10 mouse cellular contexts compared by ENCODE assay signal in the genomic region with DNA sequence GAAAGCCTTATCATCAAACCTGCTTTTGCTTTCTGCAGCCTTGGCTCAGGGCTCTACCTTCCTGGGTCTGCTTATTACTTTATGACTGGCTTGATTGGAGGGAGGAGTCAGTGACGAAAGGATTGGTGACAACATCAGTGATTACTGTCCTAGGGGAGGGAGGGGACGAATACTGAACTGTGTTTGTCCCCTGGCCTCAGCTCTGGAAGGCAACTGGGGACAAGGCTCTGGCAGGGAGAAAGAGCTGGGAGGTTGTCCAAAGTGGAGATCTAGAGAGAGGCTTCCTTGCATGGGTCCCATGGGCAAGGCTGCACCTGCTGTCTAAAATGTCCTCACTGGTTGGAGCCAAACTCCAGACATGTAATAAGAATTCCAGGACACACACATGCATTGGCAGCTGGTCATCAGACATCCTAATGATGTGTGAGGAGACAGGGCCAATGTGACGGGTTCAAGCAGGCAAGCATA. TPM values are rescaled to one million over a fixed set of nuclear protein-coding genes. Genes with fewer than 3 reads are reported as not detected.
DNase-seq lines count a peak whose midpoint lies in the region; ATAC-seq lines count a peak whose summit lies in the region.
"Had no signal": no experiment of that assay in that cellular context is flagged by ENCODE, and none has a peak within 500 bp of the region (broad histone marks: within the 10 kb centered on the region; RNA-seq: fewer than 3 reads in every experiment).

No protein-coding gene starts in this region.

- intact Hi-C loops in gastrocnemius, postnatal 36 days (cut with DNase I): loop anchor here (5.0 to 10.0 kb wide), 2 partner anchors 105 to 308 kb away; a partner anchor contains a TSS

- no peak overlapping the region for H3K27ac ChIP-seq in limb, embryonic 13.5 days
- H3K27ac ChIP-seq in limb, embryonic 10.5 days: no peak overlapping the region
- H3K27ac ChIP-seq in intestine, embryonic 16.5 days (ENCODE audit: low read length): no peak overlapping the region
- H3K27ac ChIP-seq: hindbrain, embryonic 13.5 days had no signal

- peak; percentile 52; the same call in 1 of the 2 replicates for ATAC-seq in limb, embryonic 13.5 days (ENCODE audit: low FRiP score, low read depth)
- peak; percentile 91 for ATAC-seq in intestine, embryonic 16.5 days

- 0 out of 2 replicates have a peak, but pooled peaks cover 3% of the 10 kb centered on the region for H3K4me1 ChIP-seq in limb, embryonic 13.5 days
- H3K4me1 ChIP-seq in limb, embryonic 10.5 days: peaks cover 19% of the 10 kb centered on the region
- H3K4me1 ChIP-seq in intestine, embryonic 16.5 days (ENCODE audit: control insufficient read depth, insufficient read depth, low read length): 0 out of 2 replicates have a peak, but pooled peaks cover 5% of the 10 kb centered on the region

- H3K9me3 ChIP-seq in limb, embryonic 13.5 days: no peaks in the 10 kb centered on the region
- H3K9me3 ChIP-seq in limb, embryonic 10.5 days (replicated peaks): no peaks in the 10 kb centered on the region
- no peaks in the 10 kb centered on the region for H3K9me3 ChIP-seq in intestine, embryonic 16.5 days (ENCODE audit: control insufficient read depth, low read length)
- H3K9me3 ChIP-seq: hindbrain, embryonic 13.5 days had no signal

- no peak for DNase-seq in limb, embryonic 10.5 days (ENCODE audit: low spot score)
- DNase-seq in gastrocnemius, postnatal 36 days: peak; percentile 52 to 75
- peak; percentile 95 for DNase-seq in skeletal muscle tissue, adult 2 months (ENCODE audit: low read depth, low spot score)
- no peak for DNase-seq in T-cell, adult 2 months (ENCODE audit: low spot score)
- DNase-seq in ovary, postnatal 36 days (ENCODE audit: low spot score): no peak
- DNase-seq: kidney, postnatal 4 days had no signal

- no peaks in the 10 kb centered on the region for H3K36me3 ChIP-seq in limb, embryonic 13.5 days
- H3K36me3 ChIP-seq in limb, embryonic 10.5 days: no peaks in the 10 kb centered on the region
- H3K36me3 ChIP-seq in intestine, embryonic 16.5 days (ENCODE audit: control insufficient read depth, insufficient read depth, low read length): no peaks in the 10 kb centered on the region
- H3K36me3 ChIP-seq: hindbrain, embryonic 13.5 days had no signal

- H3K27me3 ChIP-seq in limb, embryonic 13.5 days: no peaks in the 10 kb centered on the region
- H3K27me3 ChIP-seq in limb, embryonic 10.5 days (ENCODE audit: low read depth, poor library complexity, severe bottlenecking): no peaks in the 10 kb centered on the region
- H3K27me3 ChIP-seq in intestine, embryonic 16.5 days (replicated peaks; ENCODE audit: control insufficient read depth, insufficient read depth, low read length): no peaks in the 10 kb centered on the region
- H3K27me3 ChIP-seq: hindbrain, embryonic 13.5 days had no signal

- no peak overlapping the region for H3K4me3 ChIP-seq in limb, embryonic 13.5 days
- no peak overlapping the region for H3K4me3 ChIP-seq in limb, embryonic 10.5 days
- H3K4me3 ChIP-seq in intestine, embryonic 16.5 days (ENCODE audit: low read length): no peak overlapping the region
- H3K4me3 ChIP-seq: erythroblast, embryonic 14.5 days; hindbrain, embryonic 13.5 days had no signal

- H3K9ac ChIP-seq in limb, embryonic 13.5 days: no peak overlapping the region
- H3K9ac ChIP-seq in intestine, embryonic 16.5 days (ENCODE audit: low read depth, low read length): no peak overlapping the region
- H3K9ac ChIP-seq: hindbrain, embryonic 13.5 days had no signal

- 41% methylated on average over 3 of the region's 3 CpGs for WGBS in limb, embryonic 13.5 days
- WGBS in limb, embryonic 10.5 days: 49% methylated on average over 3 of the region's 3 CpGs
- 54% methylated on average over 3 of the region's 3 CpGs for WGBS in intestine, embryonic 16.5 days

- H3K4me2 ChIP-seq in limb, embryonic 13.5 days (replicated peaks): no peak overlapping the region
- no peak overlapping the region for H3K4me2 ChIP-seq in intestine, embryonic 16.5 days (ENCODE audit: low read depth, low read length)
- H3K4me2 ChIP-seq: hindbrain, embryonic 13.5 days had no signal

RNA-seq across cellular contexts. Expression of a gene that starts 59.7 kb away (rescaled TPM):
- polyA plus RNA-seq in limb, embryonic 13.5 days (2015; fragmentation: Nextera tagmentation; extraction: Ambion mirVana): 63.7 and 64.1 TPM in 2 replicates
- polyA plus RNA-seq in limb, embryonic 10.5 days (2016; fragmentation: Nextera tagmentation; extraction: Ambion mirVana): 99.2 and 100.0 TPM in 2 replicates
- 10 to 100 TPM; 12.6 to 14.9 TPM for total RNA-seq in gastrocnemius, postnatal 36 days (2021)
- 34.8 and 37.3 TPM in 2 replicates for polyA plus RNA-seq in intestine, embryonic 16.5 days (2015; fragmentation: Nextera tagmentation; extraction: Ambion mirVana)

Comparison
In these comparisons a context has a peak if more than half of its experiments do, and no peak if none do; other contexts are left out.
1. DNase-seq: peak in gastrocnemius, postnatal 36 days (2 of 2) and skeletal muscle tissue, adult 2 months (single experiment); none in limb, embryonic 10.5 days (single experiment), T-cell, adult 2 months (single experiment) and ovary, postnatal 36 days (single experiment).